Mouse (Mus musculus): ENCODE measurements at regions not wholly inside any gene's neighbourhood (a gene's known extent, or its start where the extent isn't known, plus 50 kb on each side); places are given as distances from the start of the nearest gene placed in this dataset.
A peak's percentile ranks its signal among the peaks of the same experiment; 100 is the strongest.

- WGBS = 77% methylated on average over 10 of the region's 10 CpGs
- no peak for DNase-seq (ENCODE audit: low spot score, missing footprints)
- Histone ChIP-seq H3K36me3 (ENCODE audit: control insufficient read depth, insufficient read depth, low read length) (no peaks in the 10 kb centered on the region), H3K27ac (ENCODE audit: low read depth, low read length) (no peak overlapping the region), H3K27me3 (ENCODE audit: control insufficient read depth, insufficient read depth, low read length) (no peaks in the 10 kb centered on the region), H3K4me3 (ENCODE audit: low read depth, low read length) (no peak overlapping the region), H3K9ac (ENCODE audit: low read length) (no peak overlapping the region), H3K9me3 (ENCODE audit: control insufficient read depth, low read length) (no peaks in the 10 kb centered on the region), H3K4me2 (no peak overlapping the region), H3K4me1 (ENCODE audit: control insufficient read depth, insufficient read depth, low read length) (no peaks in the 10 kb centered on the region)
- ATAC-seq (ENCODE audit: low FRiP score) = no peak
Observed at GRCm38 (mm10) chr3:35314177-35314576, 439.7 kb upstream of the Atp11b start.

- Histone ChIP-seq H3K4me1 (ENCODE audit: control insufficient read depth, insufficient read depth, low read length) (no peaks in the 10 kb centered on the region), H3K9me3 (ENCODE audit: control insufficient read depth, low read length) (no peaks in the 10 kb centered on the region), H3K27ac (ENCODE audit: low read depth, low read length) (no peak overlapping the region), H3K9ac (ENCODE audit: low read length) (no peak overlapping the region), H3K4me3 (ENCODE audit: low read depth, low read length) (no peak overlapping the region), H3K36me3 (ENCODE audit: control insufficient read depth, insufficient read depth, low read length) (no peaks in the 10 kb centered on the region), H3K27me3 (ENCODE audit: control insufficient read depth, insufficient read depth, low read length) (no peaks in the 10 kb centered on the region), H3K4me2 (no peak overlapping the region)
- ATAC-seq (ENCODE audit: low FRiP score) (no peak), DNase-seq (ENCODE audit: low spot score, missing footprints) (no peak)
- 85% methylated on average over 6 of the region's 6 CpGs for WGBS
Observed at GRCm38 (mm10) chr3:35315162-35315561, 438.7 kb upstream of the Atp11b start.

- Histone ChIP-seq H3K27me3 (ENCODE audit: control insufficient read depth, insufficient read depth, low read length) (no peaks in the 10 kb centered on the region), H3K4me1 (ENCODE audit: control insufficient read depth, insufficient read depth, low read length) (peaks cover 10% of the 10 kb centered on the region; the same call in 1 of the 2 replicates), H3K9me3 (ENCODE audit: control insufficient read depth, low read length) (no peaks in the 10 kb centered on the region), H3K4me2 (no peak overlapping the region), H3K27ac (ENCODE audit: low read depth, low read length) (no peak overlapping the region), H3K36me3 (ENCODE audit: control insufficient read depth, insufficient read depth, low read length) (no peaks in the 10 kb centered on the region), H3K9ac (ENCODE audit: low read length) (no peak overlapping the region), H3K4me3 (ENCODE audit: low read depth, low read length) (no peak overlapping the region)
- ATAC-seq (ENCODE audit: low FRiP score) (no peak), DNase-seq (ENCODE audit: low spot score, missing footprints) (no peak)
- 69% methylated on average over 13 of the region's 13 CpGs for WGBS
Observed at GRCm38 (mm10) chr3:35318348-35318747, 435.6 kb upstream of the Atp11b start.

- Histone ChIP-seq H3K27ac (ENCODE audit: low read depth, low read length) (no peak overlapping the region), H3K9ac (ENCODE audit: low read length) (no peak overlapping the region), H3K4me2 (no peak overlapping the region), H3K4me3 (ENCODE audit: low read depth, low read length) (no peak overlapping the region), H3K36me3 (ENCODE audit: control insufficient read depth, insufficient read depth, low read length) (no peaks in the 10 kb centered on the region), H3K4me1 (ENCODE audit: control insufficient read depth, insufficient read depth, low read length) (peaks cover 18% of the 10 kb centered on the region; the same call in 1 of the 2 replicates), H3K27me3 (ENCODE audit: control insufficient read depth, insufficient read depth, low read length) (no peaks in the 10 kb centered on the region), H3K9me3 (ENCODE audit: control insufficient read depth, low read length) (no peaks in the 10 kb centered on the region)
- DNase-seq (ENCODE audit: low spot score, missing footprints) (no peak), ATAC-seq (ENCODE audit: low FRiP score) (0 out of 2 replicates have a peak, but pooled peaks have one; percentile 40)
- WGBS = 54% methylated on average over 7 of the region's 7 CpGs
Observed at GRCm38 (mm10) chr3:35320844-35321393, 433.0 kb upstream of the Atp11b start.

DNA sequence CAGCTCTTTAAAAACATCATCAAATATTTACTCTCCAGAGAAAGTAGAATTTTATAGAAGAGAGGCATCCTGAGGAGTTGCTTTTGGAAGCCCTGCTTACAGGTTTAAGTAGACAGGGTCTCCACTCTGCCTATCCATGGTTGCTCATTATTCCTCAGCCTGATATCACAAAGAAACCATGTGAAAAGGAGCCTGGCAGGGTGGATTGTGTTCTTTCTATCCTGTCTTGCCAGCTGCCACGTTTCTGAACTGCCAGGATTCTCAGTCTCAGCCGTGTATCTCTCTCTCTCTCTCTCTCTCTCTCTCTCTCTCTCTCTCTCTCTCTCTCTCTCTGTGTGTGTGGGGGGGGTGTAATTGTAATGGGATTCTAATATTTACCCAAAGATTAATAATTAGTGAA, 431.9 kb upstream of the Atp11b start:
- Histone ChIP-seq H3K36me3 (ENCODE audit: control insufficient read depth, insufficient read depth, low read length) (no peaks in the 10 kb centered on the region), H3K4me2 (no peak overlapping the region), H3K27me3 (ENCODE audit: control insufficient read depth, insufficient read depth, low read length) (no peaks in the 10 kb centered on the region), H3K4me3 (ENCODE audit: low read depth, low read length) (no peak overlapping the region), H3K27ac (ENCODE audit: low read depth, low read length) (no peak overlapping the region), H3K4me1 (ENCODE audit: control insufficient read depth, insufficient read depth, low read length) (peaks cover 18% of the 10 kb centered on the region; the same call in 1 of the 2 replicates), H3K9ac (ENCODE audit: low read length) (no peak overlapping the region), H3K9me3 (ENCODE audit: control insufficient read depth, low read length) (no peaks in the 10 kb centered on the region)
- 37% methylated on average over 2 of the region's 2 CpGs for WGBS
- DNase-seq (ENCODE audit: low spot score, missing footprints) (no peak), ATAC-seq (ENCODE audit: low FRiP score) (no peak)

- no peak overlapping the region for H3K27ac ChIP-seq (ENCODE audit: low read depth, low read length)
- ATAC-seq (ENCODE audit: low FRiP score) (no peak), DNase-seq (ENCODE audit: low spot score, missing footprints) (no peak)
- H3K27me3 ChIP-seq (ENCODE audit: control insufficient read depth, insufficient read depth, low read length) = no peaks in the 10 kb centered on the region
- H3K9me3 ChIP-seq (ENCODE audit: control insufficient read depth, low read length) = no peaks in the 10 kb centered on the region
- no peak overlapping the region for H3K4me3 ChIP-seq (ENCODE audit: low read depth, low read length)
- H3K36me3 ChIP-seq (ENCODE audit: control insufficient read depth, insufficient read depth, low read length) = no peaks in the 10 kb centered on the region
- peaks cover 18% of the 10 kb centered on the region; the same call in 1 of the 2 replicates for H3K4me1 ChIP-seq (ENCODE audit: control insufficient read depth, insufficient read depth, low read length)
- H3K4me2 ChIP-seq = no peak overlapping the region
- no peak overlapping the region for H3K9ac ChIP-seq (ENCODE audit: low read length)
- WGBS = 88% methylated on average over 4 of the region's 4 CpGs
Observed at GRCm38 (mm10) chr3:35322899-35323298, 431.0 kb upstream of the Atp11b start.

DNA sequence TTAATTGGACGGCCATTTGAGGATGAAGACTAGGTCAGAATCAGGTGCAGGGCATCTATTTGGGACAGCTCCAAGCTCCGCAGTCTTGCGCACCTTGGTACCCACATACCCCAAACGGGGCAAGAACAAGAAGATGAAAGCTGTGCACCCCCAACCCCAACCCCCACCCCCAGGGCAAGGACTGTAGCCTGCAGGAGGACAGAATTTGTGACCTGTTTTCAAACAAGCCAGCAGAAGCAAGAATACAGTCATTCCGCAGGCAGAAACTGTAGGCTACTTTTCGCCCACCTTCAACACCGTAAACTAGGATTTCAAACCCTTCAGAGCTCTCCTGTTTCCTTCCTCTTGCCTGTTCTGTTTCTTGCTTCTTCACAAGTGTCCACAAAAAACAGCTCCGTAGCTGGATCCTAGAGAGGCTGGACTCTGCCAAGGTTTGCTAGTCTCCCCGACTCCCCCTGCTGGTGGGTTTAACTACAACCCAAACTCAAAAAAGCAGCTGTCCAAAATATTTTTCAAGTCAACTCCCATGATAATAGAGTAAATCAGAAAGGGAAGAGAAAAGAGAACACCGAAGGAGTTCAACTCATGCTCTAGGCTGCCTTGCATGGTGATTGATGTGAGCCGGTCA, 430.3 kb upstream of the Atp11b start:
- no peak overlapping the region for H3K4me2 ChIP-seq
- peaks cover 18% of the 10 kb centered on the region; the same call in 1 of the 2 replicates for H3K4me1 ChIP-seq (ENCODE audit: control insufficient read depth, insufficient read depth, low read length)
- no peak overlapping the region; the same call in 1 of the 2 replicates for H3K27ac ChIP-seq (ENCODE audit: low read depth, low read length)
- no peak for DNase-seq (ENCODE audit: low spot score, missing footprints)
- no peaks in the 10 kb centered on the region for H3K36me3 ChIP-seq (ENCODE audit: control insufficient read depth, insufficient read depth, low read length)
- H3K9ac ChIP-seq (ENCODE audit: low read length) = no peak overlapping the region
- no peak for ATAC-seq (ENCODE audit: low FRiP score)
- H3K27me3 ChIP-seq (ENCODE audit: control insufficient read depth, insufficient read depth, low read length) = no peaks in the 10 kb centered on the region
- no peaks in the 10 kb centered on the region for H3K9me3 ChIP-seq (ENCODE audit: control insufficient read depth, low read length)
- no peak overlapping the region for H3K4me3 ChIP-seq (ENCODE audit: low read depth, low read length)
- WGBS = 71% methylated on average over 11 of the region's 11 CpGs

- Histone ChIP-seq H3K9ac (ENCODE audit: low read length) (no peak overlapping the region), H3K9me3 (ENCODE audit: control insufficient read depth, low read length) (no peaks in the 10 kb centered on the region), H3K4me3 (ENCODE audit: low read depth, low read length) (no peak overlapping the region), H3K4me1 (ENCODE audit: control insufficient read depth, insufficient read depth, low read length) (peaks cover 18% of the 10 kb centered on the region; the same call in 1 of the 2 replicates), H3K36me3 (ENCODE audit: control insufficient read depth, insufficient read depth, low read length) (no peaks in the 10 kb centered on the region), H3K27ac (ENCODE audit: low read depth, low read length) (peak overlapping the region; percentile 31), H3K4me2 (no peak overlapping the region), H3K27me3 (ENCODE audit: control insufficient read depth, insufficient read depth, low read length) (no peaks in the 10 kb centered on the region)
- WGBS = 37% methylated on average over 11 of the region's 11 CpGs
- peak; percentile 55; the same call in 1 of the 2 replicates for ATAC-seq (ENCODE audit: low FRiP score)
- DNase-seq (ENCODE audit: low spot score, missing footprints) = no peak
Observed at GRCm38 (mm10) chr3:35324186-35324585, 429.7 kb upstream of the Atp11b start.

DNA sequence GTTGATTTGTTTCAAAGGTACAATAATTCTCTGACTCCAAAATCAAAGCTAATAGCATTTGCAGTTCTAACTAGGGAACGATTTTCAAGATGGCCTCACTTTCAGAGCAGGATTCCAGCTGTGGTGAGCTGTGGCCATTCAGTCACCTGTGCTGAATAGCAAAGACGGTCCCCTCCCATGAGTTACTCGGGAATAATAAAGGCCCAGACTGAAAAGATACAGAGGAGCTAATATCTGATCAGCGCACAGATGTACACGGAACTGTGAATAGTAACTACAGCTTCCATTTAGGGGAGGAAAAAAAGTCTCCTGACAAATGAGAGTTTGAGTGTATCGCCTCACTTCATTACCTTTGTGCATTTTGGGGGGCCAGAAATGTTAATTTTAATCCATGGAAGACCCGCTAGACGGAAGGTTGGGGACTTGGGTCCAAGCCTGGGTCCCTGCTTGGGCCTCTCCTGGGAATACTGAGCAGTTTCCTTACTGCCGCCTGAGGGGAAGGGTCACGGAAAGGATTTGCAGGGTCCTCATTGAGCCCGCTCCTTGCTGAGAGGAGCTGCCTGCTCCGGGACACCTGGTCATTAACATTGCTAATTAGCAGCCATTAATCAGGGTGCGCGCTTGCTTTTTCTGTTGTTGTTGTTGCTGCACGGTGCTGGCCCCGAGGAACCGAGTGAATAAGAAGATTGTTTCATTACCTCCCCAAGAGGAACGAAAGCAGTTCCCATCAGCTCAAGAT, 421.2 kb upstream of the Atp11b start:
- H3K36me3 ChIP-seq (ENCODE audit: control insufficient read depth, insufficient read depth, low read length) = no peaks in the 10 kb centered on the region
- WGBS = 7% methylated on average over 18 of the region's 18 CpGs
- DNase-seq (ENCODE audit: low spot score, missing footprints) (peak; percentile 93), ATAC-seq (ENCODE audit: low FRiP score) (peak; percentile 83)
- peak overlapping the region; percentile 63 for H3K27ac ChIP-seq (ENCODE audit: low read depth, low read length)
- H3K9me3 ChIP-seq (ENCODE audit: control insufficient read depth, low read length) = no peaks in the 10 kb centered on the region
- 0 out of 2 replicates have a peak overlapping the region, but pooled peaks have one; percentile 5 for H3K4me3 ChIP-seq (ENCODE audit: low read depth, low read length)
- peak overlapping the region; percentile 42; the same call in 1 of the 2 replicates for H3K9ac ChIP-seq (ENCODE audit: low read length)
- peak overlapping the region; percentile 41 for H3K4me2 ChIP-seq
- H3K27me3 ChIP-seq (ENCODE audit: control insufficient read depth, insufficient read depth, low read length) = no peaks in the 10 kb centered on the region
- peaks cover 21% of the 10 kb centered on the region for H3K4me1 ChIP-seq (ENCODE audit: control insufficient read depth, insufficient read depth, low read length)

All from midbrain, embryonic 11.5 days (tissue).